Mouse (Mus musculus): ENCODE measurements around the gene Fnip2.

DNA sequence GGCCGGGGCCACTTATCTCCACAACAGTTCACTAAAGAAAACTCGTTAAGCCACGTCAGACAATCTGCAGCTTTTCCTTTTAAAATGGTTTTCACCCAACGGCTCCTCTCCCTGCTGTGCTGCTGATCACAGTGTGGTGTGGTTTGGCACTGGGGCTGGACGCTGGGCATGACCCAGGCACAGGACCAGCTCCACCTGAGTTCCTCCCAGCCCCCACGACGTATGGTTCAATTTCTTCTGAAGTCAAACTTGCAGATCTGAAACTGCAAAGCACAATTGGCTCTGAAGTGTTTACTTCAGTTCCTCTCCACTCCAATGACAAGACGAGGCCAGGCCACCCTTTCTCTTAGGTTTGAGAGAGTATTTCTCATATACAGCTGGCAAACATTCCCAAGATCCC lies 39.1 kb downstream of the Fnip2 start:
- no peak for TF ChIP-seq POLR2A (IDR thresholded peaks at IDR 0.05; ENCODE audit: borderline replicate concordance, extremely low read depth, low read depth, low read length)
- no peak for TF ChIP-seq CTCF (IDR thresholded peaks at IDR 0.05; ENCODE audit: insufficient read depth, low read length)
